Mouse (Mus musculus) kidney, adult 2 months (tissue): ENCODE results near the gene Adamts17. TPM values are rescaled to one million over a fixed set of nuclear protein-coding genes. Genes with fewer than 3 reads are reported as not detected.
A peak's percentile ranks its signal among the peaks of the same experiment; 100 is the strongest.

ENCODE experiments used
- DNase-seq: peaks from one replicate; pipeline ENCODE4 v3.0.0; 2021
- H3K27ac ChIP-seq: fragments of 200-500 bp; 2 replicates; pipeline ENCODE4 v1.5.1; 2012; ENCODE audit warnings: low read depth, low read length, control low read depth, inconsistent platforms; ENCODE audit not compliant: insufficient read depth
- H3K27me3 ChIP-seq: fragments of 200-500 bp; replicated peaks from 2 replicates; pipeline ENCODE4 v1.6.1; 2012; ENCODE audit warnings: mild to moderate bottlenecking, moderate library complexity, low read length, inconsistent platforms; ENCODE audit not compliant: control insufficient read depth, insufficient read depth
- H3K36me3 ChIP-seq: fragments of 200-500 bp; 2 replicates; pipeline ENCODE4 v1.6.1; 2012; ENCODE audit warnings: mild to moderate bottlenecking, moderate library complexity, low read length, inconsistent platforms; ENCODE audit not compliant: control insufficient read depth, insufficient read depth
- H3K4me1 ChIP-seq: fragments of 200-500 bp; 2 replicates; pipeline ENCODE4 v1.6.1; 2011; ENCODE audit warnings: low read length; ENCODE audit not compliant: control insufficient read depth, insufficient read depth
- H3K4me3 ChIP-seq: fragments of 200-500 bp; 2 replicates; pipeline ENCODE4 v1.5.1; 2011; ENCODE audit warnings: mild to moderate bottlenecking, low read depth, low read length, control low read depth; ENCODE audit not compliant: insufficient read depth
- CTCF ChIP-seq: fragments of 200-500 bp; conservative IDR thresholded peaks from 2 replicates; pipeline ENCODE4 v1.5.1; 2011; ENCODE audit warnings: low read depth, mild to moderate bottlenecking, control low read depth, low read length, moderate library complexity, mixed read lengths; ENCODE audit not compliant: insufficient read depth, insufficient read length
- POLR2A ChIP-seq: fragments of 200-500 bp; IDR thresholded peaks from one replicate; pipeline ENCODE4 v1.6.1; 2011; ENCODE audit warnings: low read depth, low read length, control low read depth
- WGBS: fragments of 180-500 bp; shearing (Covaris S2); methylation state at CpG from one replicate; pipeline ENCODE4 v1.1.7; 2018; 5-methylcytosine and 5-hydroxymethylcytosine counted together
- polyA plus RNA-seq: library from polyadenylated mRNA; depleted of rRNA; stranded (reverse); fragments of >200 nt; gene quantifications from 2 replicates; pipeline ENCODE4 v1.2.3, GENCODE M21; 2012; rRNA removed

The Adamts17 gene
- polyA plus RNA-seq, result 0.17 and 0.41 TPM in 2 replicates

- DNase-seq, result peak; percentile 97
- Histone ChIP-seq H3K36me3 (no peaks in the 10 kb centered on the region), H3K4me3 (peak within 1 kb of the TSS; percentile 59), H3K4me1 (no peaks in the 10 kb centered on the region), H3K27ac (no peak within 1 kb of the TSS), H3K27me3 (no peaks in the 10 kb centered on the region)
- WGBS, result under 1% methylated on average over 30 of the region's 30 CpGs
- TF ChIP-seq CTCF, result peak; percentile 99
- no peak for TF ChIP-seq POLR2A
Observed at GRCm38 (mm10) chr7:66839463-66840007, at the start of gene Adamts17. Gene Adamts17 (plus strand): TSS chr7:66839735.

DNA sequence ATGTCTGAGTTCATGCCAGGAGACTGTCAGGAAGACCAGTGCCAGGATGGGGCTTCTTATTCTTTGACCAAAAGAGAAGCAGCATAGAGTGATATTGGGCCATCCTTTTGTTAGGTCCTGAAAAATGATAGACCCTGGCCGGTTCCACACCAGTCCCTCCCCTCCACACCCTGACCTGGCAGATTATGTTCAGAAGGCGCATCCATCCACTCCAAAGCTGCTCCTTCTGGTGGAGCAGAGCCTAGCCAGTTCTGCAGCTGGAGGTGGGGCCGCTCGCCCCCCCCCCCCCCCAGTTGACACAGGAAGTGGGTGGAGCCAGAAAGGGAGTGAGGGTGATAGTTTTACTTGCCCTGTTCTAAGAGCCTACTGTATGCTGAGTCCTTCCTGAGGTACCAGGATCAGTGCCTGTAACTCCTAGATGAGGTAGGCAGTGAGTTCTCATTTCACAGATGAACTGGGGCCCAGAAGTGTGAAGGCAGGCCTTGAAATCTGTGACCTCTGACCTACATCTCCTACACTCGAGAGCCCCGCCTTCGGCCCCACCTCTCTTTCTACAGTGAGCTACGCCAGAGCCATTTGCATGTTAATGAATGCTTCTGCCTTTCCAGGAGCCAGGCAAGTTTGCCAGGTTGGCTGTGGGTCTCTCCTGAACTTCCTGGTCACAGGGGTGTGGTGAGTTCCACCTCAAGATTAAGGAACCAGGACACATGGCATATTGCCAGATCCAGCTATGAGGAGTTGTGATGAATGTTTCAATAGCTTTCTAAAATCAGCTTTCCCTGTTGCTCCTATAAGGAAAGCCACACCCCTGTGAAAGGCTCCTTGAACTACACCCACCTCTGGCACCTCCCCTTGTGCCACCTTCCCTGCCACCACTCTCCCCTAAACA, 49.4 kb upstream of the Adamts17 start:
- no peaks in the 10 kb centered on the region for H3K36me3 ChIP-seq
- WGBS, result 37% methylated on average over 8 of the region's 8 CpGs
- no peaks in the 10 kb centered on the region for H3K27me3 ChIP-seq
- no peak overlapping the region for H3K27ac ChIP-seq
- H3K4me3 ChIP-seq, result no peak overlapping the region
- peaks cover 8% of the 10 kb centered on the region; the same call in 1 of the 2 replicates for H3K4me1 ChIP-seq
- TF ChIP-seq POLR2A (no peak), CTCF (no peak)
- peak; percentile 62 for DNase-seq

GRCm38 (mm10) chr7:66791022-66791421, 48.5 kb upstream of the Adamts17 start:
- no peak for TF ChIP-seq POLR2A
- no peak for TF ChIP-seq CTCF
- peaks cover 8% of the 10 kb centered on the region; the same call in 1 of the 2 replicates for H3K4me1 ChIP-seq
- WGBS, result 87% methylated on average over 3 of the region's 3 CpGs
- DNase-seq, result no peak
- no peak overlapping the region for H3K27ac ChIP-seq
- no peaks in the 10 kb centered on the region for H3K27me3 ChIP-seq
- H3K36me3 ChIP-seq, result no peaks in the 10 kb centered on the region
- H3K4me3 ChIP-seq, result no peak overlapping the region

GRCm38 (mm10) chr7:66796909-66797308, 42.6 kb upstream of the Adamts17 start:
- no peak overlapping the region for H3K27ac ChIP-seq
- no peaks in the 10 kb centered on the region for H3K4me1 ChIP-seq
- no peak for DNase-seq
- H3K4me3 ChIP-seq, result no peak overlapping the region
- 25% methylated on average over 1 of the region's 1 CpGs for WGBS
- H3K36me3 ChIP-seq, result no peaks in the 10 kb centered on the region
- TF ChIP-seq POLR2A (no peak), CTCF (no peak)
- no peaks in the 10 kb centered on the region for H3K27me3 ChIP-seq

DNA sequence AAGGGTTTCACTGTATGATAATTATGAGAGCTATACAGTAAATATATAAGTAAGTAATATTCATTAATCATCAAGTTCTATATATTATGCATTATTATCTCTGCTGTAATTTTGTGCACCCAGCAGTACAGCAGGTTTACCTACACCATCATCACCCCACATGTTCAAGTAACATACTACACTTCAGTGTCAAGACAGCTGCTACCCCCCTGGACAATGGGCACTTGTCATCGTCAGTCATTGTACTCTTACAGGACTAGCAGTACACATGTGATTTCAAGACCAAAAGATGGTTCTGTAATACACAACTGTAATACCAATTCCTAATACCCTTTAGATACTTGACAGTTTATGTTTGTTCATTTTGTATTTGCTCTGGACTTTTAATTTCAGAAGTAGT, 42.2 kb upstream of the Adamts17 start:
- TF ChIP-seq POLR2A (no peak), CTCF (no peak)
- DNase-seq, result no peak
- Histone ChIP-seq H3K27me3 (no peaks in the 10 kb centered on the region), H3K36me3 (no peaks in the 10 kb centered on the region), H3K4me3 (no peak overlapping the region), H3K27ac (no peak overlapping the region), H3K4me1 (no peaks in the 10 kb centered on the region)
- WGBS, result 84% methylated on average over 1 of the region's 1 CpGs

- no peak for TF ChIP-seq CTCF
- no peak for TF ChIP-seq POLR2A
- WGBS, result 56% methylated on average over 5 of the region's 5 CpGs
- Histone ChIP-seq H3K36me3 (no peaks in the 10 kb centered on the region), H3K27ac (no peak overlapping the region), H3K4me3 (no peak overlapping the region), H3K27me3 (no peaks in the 10 kb centered on the region), H3K4me1 (no peaks in the 10 kb centered on the region)
- DNase-seq, result peak; percentile 7
Observed at GRCm38 (mm10) chr7:66798826-66799225, 40.7 kb upstream of the Adamts17 start.

DNA sequence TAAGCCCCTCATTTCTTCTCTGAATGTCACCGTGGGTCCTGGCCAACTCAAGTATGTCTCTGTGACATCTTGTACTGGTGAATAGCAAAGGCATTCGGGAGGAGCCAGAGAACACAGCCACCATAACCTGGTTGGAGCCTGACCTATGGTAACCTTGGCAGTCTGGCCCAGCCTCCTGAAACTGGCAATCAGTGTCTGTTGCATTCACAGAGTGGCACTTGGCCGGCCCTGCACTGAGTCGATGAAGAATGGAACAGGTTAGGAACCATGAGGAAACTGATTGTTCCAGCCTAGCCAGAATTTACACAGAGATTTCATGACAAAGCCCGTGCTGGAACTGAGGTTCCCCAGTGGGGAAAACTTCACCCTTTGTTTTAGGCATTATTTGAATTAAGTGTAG, 38.8 kb upstream of the Adamts17 start:
- Histone ChIP-seq H3K27ac (no peak overlapping the region), H3K4me3 (no peak overlapping the region), H3K36me3 (no peaks in the 10 kb centered on the region), H3K4me1 (no peaks in the 10 kb centered on the region), H3K27me3 (no peaks in the 10 kb centered on the region)
- 70% methylated on average over 5 of the region's 5 CpGs for WGBS
- DNase-seq, result no peak
- no peak for TF ChIP-seq CTCF
- TF ChIP-seq POLR2A, result no peak

DNA sequence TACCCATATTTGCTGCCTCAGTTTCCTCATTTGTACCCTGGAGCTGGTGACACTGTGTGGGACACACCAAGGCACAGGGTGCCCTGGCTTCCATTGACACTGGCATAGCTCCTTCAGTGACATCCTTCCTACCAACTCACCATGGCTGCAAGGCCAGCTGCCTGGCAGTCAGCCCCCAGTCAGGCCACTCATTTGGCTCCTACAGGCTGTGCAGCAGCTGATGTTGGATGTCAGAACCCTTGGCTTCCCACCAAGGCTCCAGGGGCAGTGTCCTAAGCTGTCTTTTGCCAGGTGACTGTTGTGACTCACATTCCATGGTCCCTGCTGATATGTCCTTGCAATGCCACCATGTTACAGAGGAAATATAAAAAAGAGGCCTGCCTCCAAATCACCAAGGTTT, 37.8 kb upstream of the Adamts17 start:
- Histone ChIP-seq H3K27ac (no peak overlapping the region), H3K36me3 (no peaks in the 10 kb centered on the region), H3K27me3 (no peaks in the 10 kb centered on the region), H3K4me1 (no peaks in the 10 kb centered on the region), H3K4me3 (no peak overlapping the region)
- TF ChIP-seq CTCF, result no peak
- TF ChIP-seq POLR2A, result no peak
- no peak for DNase-seq
